Mouse (Mus musculus): ENCODE data around the gene Cd207.
"Not testable (repeated sequence)": the region's sequence is repeated elsewhere in the genome, so short reads cannot be mapped to it uniquely, and the experiment has no call there.

Cd207 gene

GRCm38 (mm10) chr6:83697932-83698331 is 20.3 kb upstream of the Cd207 start:
- no peak for DNase-seq (ENCODE audit: inconsistent ontology term)

GRCm38 (mm10) chr6:83696684-83697083 is 19.0 kb upstream of the Cd207 start:
- DNase-seq (ENCODE audit: inconsistent ontology term) = no peak

- no peak for DNase-seq (ENCODE audit: inconsistent ontology term)
Measured at GRCm38 (mm10) chr6:83695731-83696130, 18.1 kb upstream of the Cd207 start.

DNA sequence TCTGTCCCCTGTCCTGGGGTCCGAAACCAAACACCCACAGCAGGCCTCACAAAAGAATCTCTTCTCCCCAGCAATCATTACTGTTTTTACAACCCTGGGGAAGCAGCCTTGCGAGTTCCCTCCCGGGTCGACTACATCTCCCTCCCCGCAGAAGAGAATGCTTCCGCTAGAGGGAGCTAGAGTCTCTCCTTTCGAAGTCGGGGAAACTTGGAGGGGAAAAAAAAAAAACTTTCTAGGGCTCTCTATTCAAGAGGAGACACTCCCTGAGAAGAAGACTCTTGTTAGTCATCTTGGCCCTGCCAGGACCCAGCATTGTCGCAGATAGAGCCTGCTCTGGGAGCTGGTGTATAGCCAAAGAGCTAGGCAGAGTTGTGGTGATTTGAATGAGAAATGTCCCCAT is 16.2 kb upstream of the Cd207 start:
- peak; percentile 66 for DNase-seq (ENCODE audit: inconsistent ontology term)

- DNase-seq (ENCODE audit: inconsistent ontology term) = no peak
Measured at GRCm38 (mm10) chr6:83692962-83693361, 15.3 kb upstream of the Cd207 start.

DNA sequence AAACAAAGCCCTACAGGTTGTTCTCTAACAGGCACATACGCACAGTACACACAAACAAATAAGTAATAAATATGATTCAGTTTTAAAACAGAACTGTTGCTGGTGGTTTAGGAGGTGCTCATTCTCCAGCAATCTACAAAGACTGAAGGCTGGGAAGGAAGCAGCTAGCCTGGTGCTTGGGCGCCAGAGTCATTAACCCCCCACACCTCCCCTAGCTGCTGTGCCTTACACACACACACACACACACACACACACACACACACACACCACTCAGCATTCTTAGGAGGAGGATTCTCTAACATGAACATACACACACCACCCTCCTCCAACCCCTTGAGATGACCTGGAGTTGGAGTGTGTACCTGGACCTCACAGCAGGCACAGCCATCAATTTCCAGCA is 13.3 kb upstream of the Cd207 start:
- no peak for DNase-seq (ENCODE audit: inconsistent ontology term)

- no peak for DNase-seq (ENCODE audit: inconsistent ontology term)
Measured at GRCm38 (mm10) chr6:83690277-83690676, 12.6 kb upstream of the Cd207 start.

- DNase-seq (ENCODE audit: inconsistent ontology term) = no peak
Measured at GRCm38 (mm10) chr6:83689374-83689773, 11.7 kb upstream of the Cd207 start.

GRCm38 (mm10) chr6:83673395-83673794 is 4.3 kb downstream of the Cd207 start:
- peak; percentile 75 for DNase-seq (ENCODE audit: inconsistent ontology term)

DNA sequence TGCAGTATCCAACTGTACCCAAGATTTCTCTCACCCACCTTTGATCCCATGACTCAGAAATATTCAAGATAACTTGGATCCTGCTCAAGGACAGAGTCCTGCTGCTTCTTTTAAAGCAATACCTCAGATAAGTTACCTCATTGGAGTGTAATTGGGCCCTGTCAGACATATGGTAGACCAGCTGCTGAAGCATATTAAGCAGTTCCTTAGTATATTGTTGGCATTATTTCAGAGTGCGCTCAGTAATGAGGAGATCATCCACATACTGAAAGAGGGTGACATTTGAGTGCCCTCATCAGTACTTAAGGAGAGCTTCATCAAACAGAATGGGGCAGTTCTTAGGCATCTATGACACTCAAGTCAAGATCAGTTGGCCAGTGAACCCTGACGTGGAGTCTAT is 12.6 kb downstream of the Cd207 start:
- no peak for DNase-seq (ENCODE audit: inconsistent ontology term)

- DNase-seq (ENCODE audit: inconsistent ontology term) = no peak
Measured at GRCm38 (mm10) chr6:83660821-83661220, 16.8 kb downstream of the Cd207 start.

- DNase-seq (ENCODE audit: inconsistent ontology term) = no peak
Measured at GRCm38 (mm10) chr6:83656087-83656486, 21.6 kb downstream of the Cd207 start, which contains the start of gene Clec4f. Gene Clec4f (minus strand): TSS chr6:83656187.

- DNase-seq (ENCODE audit: inconsistent ontology term) = no peak
Measured at GRCm38 (mm10) chr6:83646715-83647114, 30.9 kb downstream of the Cd207 start.

DNA sequence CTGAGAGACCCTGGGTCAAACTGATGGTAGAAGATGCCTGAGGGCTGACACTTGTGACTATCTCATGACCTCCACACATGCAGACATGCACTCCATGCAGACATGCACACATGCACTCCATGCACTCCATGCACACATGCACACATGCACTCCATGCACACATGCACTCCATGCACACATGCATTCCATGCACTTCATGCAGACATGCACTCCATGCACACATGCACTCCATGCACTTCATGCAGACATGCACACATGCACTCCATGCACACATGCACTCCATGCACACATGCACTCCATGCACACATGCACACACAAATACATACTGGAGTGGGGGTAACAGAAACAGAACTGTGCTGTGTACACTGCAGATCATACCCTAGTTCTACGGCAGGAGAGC is 42.3 kb downstream of the Cd207 start:
- no peak for DNase-seq (ENCODE audit: inconsistent ontology term)

DNA sequence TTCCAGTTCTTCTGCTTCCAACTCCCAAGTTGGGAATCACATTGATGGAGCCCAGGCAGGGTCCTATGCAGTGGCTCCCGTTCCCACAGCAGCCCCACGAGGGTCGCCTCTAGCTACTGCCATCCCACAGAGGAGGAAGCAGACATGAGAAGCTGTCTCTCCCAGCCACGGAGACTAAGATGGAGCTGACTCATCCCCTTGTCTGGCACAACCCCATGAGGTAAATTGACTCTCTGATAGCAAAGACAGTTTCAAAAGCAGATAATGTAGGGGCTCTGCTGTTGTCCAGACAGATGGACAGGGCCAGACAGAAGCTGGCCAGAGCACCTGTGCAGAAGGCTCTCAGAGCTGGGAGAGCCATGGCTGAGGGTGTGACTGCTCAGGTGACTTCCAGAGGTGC is 43.0 kb downstream of the Cd207 start:
- not testable (repeated sequence) for DNase-seq (ENCODE audit: inconsistent ontology term)

GRCm38 (mm10) chr6:83634106-83634505 is 43.6 kb downstream of the Cd207 start:
- DNase-seq (ENCODE audit: inconsistent ontology term) = not testable (repeated sequence)

DNA sequence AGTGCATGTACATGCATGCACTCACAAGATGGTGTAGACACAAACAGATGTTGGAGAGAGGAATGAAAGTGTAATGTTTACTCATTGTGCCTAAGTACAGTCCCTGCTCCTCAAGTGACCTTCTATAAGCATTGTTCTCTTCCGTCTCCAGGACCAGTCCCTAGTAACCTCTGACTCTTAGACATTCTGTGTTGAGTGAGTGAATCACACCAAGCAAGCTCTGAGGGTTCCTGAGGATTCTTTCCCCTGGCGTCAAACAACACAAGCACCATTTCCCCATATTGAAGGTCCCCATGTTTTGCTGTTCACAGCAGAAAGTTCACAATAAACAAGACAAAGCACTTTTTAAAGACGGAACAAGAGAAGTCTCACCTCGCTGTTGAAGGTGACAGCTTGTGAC is 45.8 kb downstream of the Cd207 start:
- no peak for DNase-seq (ENCODE audit: inconsistent ontology term)

- DNase-seq (ENCODE audit: inconsistent ontology term) = no peak
Measured at GRCm38 (mm10) chr6:83626781-83627180, 50.9 kb downstream of the Cd207 start.
